Mouse (Mus musculus) heart, postnatal 4 days (tissue): Measurements from ENCODE around the gene Acsm4. TPM values are rescaled to one million over a fixed set of nuclear protein-coding genes. Genes with fewer than 3 reads are reported as not detected.
"Not testable (repeated sequence)": the region's sequence is repeated elsewhere in the genome, so short reads cannot be mapped to it uniquely, and the experiment has no call there.

Experiments used
- DNase-seq: peaks from one replicate; pipeline ENCODE4 v3.0.0; 2021
- total RNA-seq, 2 experiments: library from RNA; stranded (reverse); gene quantifications; 2 replicates each; pipeline ENCODE4 v1.2.3; 2021

The Acsm4 gene
- total RNA-seq = not detected

DNA sequence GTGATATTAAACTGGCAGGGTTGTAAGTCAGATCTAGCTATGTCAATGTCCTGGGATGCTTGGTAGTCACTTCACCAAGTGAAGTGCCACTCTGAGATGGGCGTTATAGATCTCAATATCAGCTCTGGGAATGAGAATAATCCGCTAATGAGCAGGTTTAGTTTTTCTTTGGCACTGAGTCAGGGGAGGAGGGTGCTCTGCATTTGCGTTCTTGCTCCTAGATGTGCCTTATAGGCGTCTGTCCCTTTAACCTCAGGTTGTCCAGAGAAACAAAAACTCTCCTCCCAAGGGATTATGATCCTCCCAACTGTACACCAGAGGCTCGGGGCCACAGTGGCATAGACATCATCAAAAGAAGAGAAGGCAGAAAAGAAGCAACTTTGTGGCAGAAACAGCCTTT lies at the start of gene Acsm4:
Acsm4 (plus strand) TSS at position 301 of the 400 bp plus-strand sequence.
- no peak for DNase-seq

- DNase-seq = no peak
Observed at GRCm38 (mm10) chr7:119642307-119642706, 47.5 kb upstream of the Acsm4 start.

GRCm38 (mm10) chr7:119667893-119668292 lies 21.9 kb upstream of the Acsm4 start:
- no peak for DNase-seq

GRCm38 (mm10) chr7:119670395-119670794 lies 19.4 kb upstream of the Acsm4 start:
- no peak for DNase-seq

DNA sequence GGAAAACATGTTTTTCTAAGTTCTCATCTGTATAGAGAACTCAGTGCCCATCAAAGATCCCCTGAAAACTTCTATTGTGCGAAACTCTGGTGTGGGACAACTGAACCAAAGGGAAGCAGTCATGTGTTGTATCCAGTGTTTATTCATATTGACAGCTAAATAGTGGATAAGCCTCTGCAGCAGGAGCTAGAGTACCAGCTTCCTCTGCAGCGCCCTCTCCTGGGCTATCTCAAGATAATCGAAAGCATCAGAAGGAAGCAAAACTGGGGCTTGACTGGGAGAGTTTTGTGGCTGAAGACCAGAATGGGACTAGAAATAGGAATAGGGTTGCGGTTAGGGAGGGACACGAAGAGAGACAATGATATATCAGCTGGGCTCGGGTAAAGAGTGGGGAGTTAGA lies 18.9 kb upstream of the Acsm4 start:
- no peak for DNase-seq

DNA sequence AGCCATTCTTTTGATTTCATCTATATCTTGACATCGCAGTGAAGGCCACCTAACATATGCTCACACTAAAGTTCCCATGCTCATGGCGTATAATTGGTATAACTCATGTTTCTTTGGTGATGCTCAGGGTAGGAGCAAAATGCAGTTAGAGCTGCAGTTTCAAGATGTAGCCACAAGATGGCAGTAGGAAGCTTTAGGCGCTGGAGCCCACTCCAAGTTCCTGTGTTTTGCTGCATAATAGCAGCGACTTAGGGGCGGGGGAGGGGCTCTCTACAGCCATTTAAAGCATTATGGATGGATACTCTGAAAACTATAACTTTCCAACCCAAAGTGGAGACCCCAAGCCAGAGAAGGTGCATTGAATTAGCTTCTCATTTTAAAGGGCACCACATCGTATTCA lies 16.4 kb upstream of the Acsm4 start:
- DNase-seq = peak; percentile 38

DNA sequence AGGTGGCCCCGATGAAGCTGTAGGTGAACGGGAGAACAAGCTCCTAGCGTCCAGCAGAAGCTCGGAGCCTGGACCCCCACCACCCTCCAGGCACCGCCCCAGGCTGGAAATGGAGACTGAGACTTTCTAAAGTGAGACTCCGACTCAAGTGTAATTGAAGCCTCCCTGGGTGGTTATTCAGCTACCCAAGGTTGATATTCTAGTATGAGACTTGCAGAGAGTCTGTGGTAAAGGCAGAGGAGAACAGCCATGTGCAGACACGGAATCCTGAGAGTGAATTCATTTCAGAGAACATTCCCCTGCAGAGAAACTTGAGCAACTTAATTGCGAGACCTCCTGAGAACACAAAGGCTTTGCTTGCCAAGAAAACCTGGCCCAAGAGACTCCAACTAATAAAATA lies 9.7 kb upstream of the Acsm4 start:
- DNase-seq = no peak

GRCm38 (mm10) chr7:119682699-119683098 lies 7.1 kb upstream of the Acsm4 start:
- no peak for DNase-seq

DNA sequence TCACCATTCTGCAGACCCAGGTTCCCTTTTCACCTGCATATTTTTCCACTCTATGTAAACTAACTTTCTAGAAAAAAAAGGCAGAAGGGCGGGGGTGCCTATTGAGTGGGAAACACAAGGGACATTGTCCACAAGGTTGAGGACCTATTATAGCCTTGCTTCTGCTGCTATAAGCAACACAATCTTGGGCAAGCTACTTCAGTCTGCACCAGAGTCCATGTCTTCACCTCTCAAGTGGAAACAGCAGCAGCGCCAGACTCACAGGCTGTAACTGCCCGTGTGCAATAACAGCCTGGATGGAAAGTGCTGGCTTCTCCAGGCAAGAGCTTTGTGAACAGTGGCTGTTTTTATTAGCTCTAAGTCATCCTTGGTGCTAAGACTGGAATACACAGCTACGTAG lies 2.5 kb downstream of the Acsm4 start:
- no peak for DNase-seq

DNA sequence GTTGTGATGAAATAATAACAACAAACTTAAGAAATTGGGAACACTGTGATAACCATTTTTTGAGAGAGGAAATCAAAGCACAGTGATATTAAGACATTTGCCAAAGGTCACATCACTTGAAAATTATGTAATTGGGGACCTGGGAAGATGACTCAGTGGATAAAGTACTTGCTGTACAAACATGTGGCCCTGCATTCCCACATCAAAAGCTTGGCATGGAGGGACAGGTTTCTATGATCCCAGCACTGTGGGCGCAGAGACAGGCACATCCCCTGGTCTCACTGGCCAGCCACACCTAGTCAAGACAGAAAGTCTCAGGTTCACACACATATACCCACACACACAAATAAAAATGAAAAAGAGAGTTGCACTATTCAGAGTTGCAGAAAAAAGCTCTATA lies 5.1 kb downstream of the Acsm4 start:
- no peak for DNase-seq

- DNase-seq = no peak
Observed at GRCm38 (mm10) chr7:119714111-119714510, 24.3 kb downstream of the Acsm4 start.

DNA sequence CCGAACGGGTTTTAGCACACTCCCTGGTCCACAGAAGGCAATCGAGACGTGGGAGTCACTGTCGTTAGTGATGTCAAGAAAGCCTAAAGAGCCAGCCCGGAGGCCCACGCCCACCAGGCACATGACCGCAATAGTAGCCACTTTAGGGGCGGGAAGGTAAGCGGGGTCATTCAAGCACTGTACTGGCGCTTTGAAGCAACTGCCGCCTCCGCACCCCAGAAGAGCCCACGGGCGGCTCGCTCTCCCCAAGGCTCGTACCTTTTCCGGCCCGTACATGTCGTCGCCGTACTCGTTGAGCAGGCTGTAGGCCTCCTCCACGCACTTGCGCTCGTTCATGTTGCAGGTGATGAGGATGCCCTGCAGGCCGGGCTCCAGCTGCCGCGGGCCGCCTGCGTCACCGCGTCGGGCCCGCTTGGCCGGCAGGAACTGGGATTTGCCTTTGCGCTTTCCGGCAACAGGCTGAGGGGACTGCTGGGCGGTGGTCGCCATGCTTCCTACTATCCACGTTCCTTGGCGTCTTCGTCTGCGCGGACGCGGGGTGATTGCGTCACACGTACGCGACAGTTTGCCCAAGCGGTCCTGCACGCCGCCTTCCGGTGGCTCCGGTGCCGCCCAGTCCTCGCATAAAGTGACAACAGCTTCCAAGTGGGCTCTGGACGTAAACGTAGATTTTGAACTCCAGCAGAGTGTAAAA lies 30.6 kb downstream of the Acsm4 start, which contains the start of gene Thumpd1:
Thumpd1 (minus strand) TSS at position 546 of the 694 bp plus-strand sequence.
- peak; percentile 96 for DNase-seq

DNA sequence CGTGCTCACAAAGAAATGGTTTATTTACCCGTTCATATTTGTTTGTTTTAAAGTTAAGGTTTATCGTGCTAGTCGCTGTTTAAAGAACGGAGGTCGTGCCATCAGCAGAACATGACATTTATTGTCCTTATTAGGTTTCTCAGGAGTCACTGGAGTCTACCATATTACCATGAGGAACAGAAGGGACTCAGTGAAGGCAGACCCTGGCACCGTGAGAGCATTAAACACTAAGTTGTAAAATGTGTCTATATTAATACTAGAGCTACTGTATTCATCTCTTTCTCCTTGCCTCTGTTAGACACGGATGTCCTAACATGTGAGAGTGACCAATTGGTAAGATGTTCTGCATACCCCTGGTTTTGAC lies 31.1 kb downstream of the Acsm4 start:
- no peak for DNase-seq

- no peak for DNase-seq
Observed at GRCm38 (mm10) chr7:119727621-119728020, 37.8 kb downstream of the Acsm4 start.

GRCm38 (mm10) chr7:119731262-119731661 lies 41.4 kb downstream of the Acsm4 start:
- not testable (repeated sequence) for DNase-seq

GRCm38 (mm10) chr7:119738877-119739276 lies 49.1 kb downstream of the Acsm4 start:
- DNase-seq = no peak

DNA sequence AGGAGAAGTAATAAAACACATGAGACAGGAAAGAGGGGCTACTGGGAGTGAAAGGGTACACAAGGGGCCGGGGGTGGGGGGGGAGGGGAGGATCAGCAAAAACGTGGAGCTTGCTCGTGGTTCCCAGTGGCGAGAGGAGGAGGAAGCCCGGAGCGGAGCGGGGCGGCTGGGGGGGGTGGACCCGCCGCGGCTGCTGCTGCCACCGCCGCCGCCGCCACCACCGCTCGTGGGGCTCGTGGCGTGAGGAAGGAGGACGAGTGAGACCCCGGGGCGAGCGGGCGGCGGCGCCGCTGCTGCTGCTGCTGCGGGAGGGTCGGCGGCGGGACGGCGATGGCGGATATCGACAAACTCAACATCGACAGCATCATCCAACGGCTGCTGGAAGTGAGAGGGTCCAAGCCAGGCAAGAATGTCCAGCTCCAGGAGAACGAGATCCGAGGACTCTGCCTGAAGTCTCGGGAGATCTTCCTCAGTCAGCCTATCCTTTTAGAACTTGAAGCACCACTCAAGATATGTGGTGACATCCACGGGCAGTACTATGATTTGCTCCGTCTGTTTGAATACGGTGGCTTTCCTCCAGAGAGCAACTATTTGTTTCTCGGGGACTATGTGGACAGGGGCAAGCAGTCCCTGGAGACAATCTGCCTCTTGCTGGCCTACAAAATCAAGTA lies 50.1 kb downstream of the Acsm4 start:
- not testable (repeated sequence) for DNase-seq

GRCm38 (mm10) chr7:119744321-119744720 lies 54.5 kb downstream of the Acsm4 start:
- peak; percentile 9 for DNase-seq

- no peak for DNase-seq
Observed at GRCm38 (mm10) chr7:119745869-119746268, 56.0 kb downstream of the Acsm4 start.

- DNase-seq = no peak
Observed at GRCm38 (mm10) chr7:119748761-119749160, 58.9 kb downstream of the Acsm4 start.

DNA sequence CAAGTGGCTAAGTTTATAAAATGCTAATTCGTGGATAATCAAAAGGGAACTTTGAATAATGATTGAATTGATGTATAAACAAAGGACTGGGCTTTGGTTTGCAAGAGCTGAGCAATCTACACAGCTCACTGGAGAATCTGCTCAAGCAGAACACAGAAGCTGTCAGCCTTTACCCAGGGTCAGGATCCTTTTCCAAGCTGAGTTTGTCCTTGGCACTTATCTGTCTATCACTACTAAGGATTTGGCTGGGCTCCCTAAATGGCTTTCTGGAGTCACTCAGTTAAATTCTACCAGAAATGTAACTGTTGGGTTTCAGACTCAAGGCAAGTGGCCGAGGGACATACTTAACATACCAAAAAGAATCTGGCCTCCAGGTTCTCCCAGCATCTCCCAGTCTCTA lies 60.1 kb downstream of the Acsm4 start:
- no peak for DNase-seq

DNA sequence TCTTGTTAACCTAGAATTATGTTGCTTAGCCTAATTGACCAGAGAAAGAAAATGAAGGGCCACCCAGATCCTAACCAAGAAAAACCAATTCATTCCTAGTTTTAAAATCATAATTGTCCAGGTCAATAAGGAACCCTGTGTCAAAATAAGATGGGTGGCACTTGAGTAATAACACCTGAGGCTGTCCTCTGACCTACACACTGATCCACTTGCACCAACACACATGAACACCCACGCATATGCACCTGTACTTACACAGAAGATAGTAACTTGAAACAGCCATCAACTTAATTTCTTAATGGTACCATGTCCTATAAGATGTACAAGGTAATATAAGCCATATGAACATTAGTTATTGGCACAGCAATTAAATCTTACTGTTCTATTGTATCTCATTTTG lies 63.9 kb downstream of the Acsm4 start:
- no peak for DNase-seq

DNA sequence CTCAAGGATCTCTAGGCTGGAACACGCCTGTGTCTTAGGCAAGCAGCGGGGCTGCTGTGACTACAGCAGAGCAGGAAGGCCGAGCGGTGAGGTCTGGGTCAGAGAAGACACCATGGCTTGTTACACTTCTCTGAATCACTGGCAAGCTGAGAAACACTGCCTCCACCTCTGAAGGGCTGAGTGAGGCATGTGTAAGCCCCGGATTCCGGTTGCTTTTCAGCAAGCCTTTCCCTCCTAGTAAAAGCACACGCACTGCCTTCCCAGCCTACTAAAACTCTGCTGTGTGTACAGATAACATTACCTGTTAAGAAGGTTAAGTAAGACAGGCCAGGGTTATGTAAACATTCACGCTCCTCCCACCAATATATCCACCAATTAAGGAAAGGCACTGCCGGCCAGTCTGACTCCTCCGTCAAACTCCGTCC lies 70.7 kb downstream of the Acsm4 start, which contains the start of gene Acsm3:
Acsm3 (plus strand) TSS at position 397 of the 425 bp plus-strand sequence.
- DNase-seq = no peak

DNA sequence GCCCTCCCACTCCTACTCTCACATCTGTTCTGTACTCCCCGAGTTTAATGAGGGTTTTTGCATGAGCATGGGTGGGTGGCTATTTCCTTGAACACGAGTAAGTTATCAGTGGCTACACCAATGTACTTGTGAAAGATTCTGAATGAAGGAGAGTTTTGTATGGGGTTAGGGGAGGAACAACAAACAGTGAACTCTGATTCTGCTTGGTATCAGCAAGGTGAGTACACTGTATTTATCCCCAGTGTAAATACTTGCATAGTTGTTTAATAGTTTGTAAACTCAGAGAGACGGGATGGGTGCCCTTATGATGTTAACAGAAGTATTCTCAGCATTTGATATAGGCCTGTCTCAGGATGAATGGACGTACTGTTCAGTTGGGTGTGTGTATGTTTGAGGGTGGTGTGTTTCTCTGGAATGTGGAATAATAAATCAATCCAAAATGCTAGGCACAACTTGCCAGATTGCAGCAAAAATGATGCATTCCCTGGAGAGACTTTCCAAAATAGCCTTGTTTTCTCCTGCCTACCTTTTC lies 72.4 kb downstream of the Acsm4 start:
- DNase-seq = no peak
